Mouse (Mus musculus) limb, embryonic 14.5 days (tissue): ENCODE results near the gene Slc22a14. TPM values are rescaled to one million over a fixed set of nuclear protein-coding genes. Genes with fewer than 3 reads are reported as not detected.

Experiments used
- ATAC-seq: fragments of 200-750 bp; cut with Nextera tagmentation; 2 replicates; pipeline ENCODE4 v1.8.0; 2017; ENCODE audit warnings: low read depth, moderate number of reproducible peaks, moderate TSS enrichment; ENCODE audit not compliant: low FRiP score
- DNase-seq: peaks from one replicate; pipeline ENCODE4 v3.0.0-alpha.2; 2015; ENCODE audit warnings: low spot score
- H3K27ac ChIP-seq: fragments of 300-500 bp; sonication (generic); replicated peaks from 2 replicates; pipeline ENCODE4 v1.5.1; 2014; ENCODE audit warnings: low read depth, mild to moderate bottlenecking, low read length, moderate library complexity, mixed read lengths
- H3K27me3 ChIP-seq: fragments of 300-500 bp; sonication (generic); 2 replicates; pipeline ENCODE4 v1.6.1; 2014; ENCODE audit warnings: low read length, mixed read lengths; ENCODE audit not compliant: control insufficient read depth, insufficient read depth
- H3K36me3 ChIP-seq: fragments of 300-500 bp; sonication (generic); 2 replicates; pipeline ENCODE4 v1.6.1; 2014; ENCODE audit warnings: mild to moderate bottlenecking, low read length, moderate library complexity, mixed read lengths; ENCODE audit not compliant: control insufficient read depth, insufficient read depth
- H3K4me1 ChIP-seq: fragments of 300-500 bp; sonication (generic); 2 replicates; pipeline ENCODE4 v1.6.1; 2014; ENCODE audit warnings: antibody characterized with exemption, low read length, mixed read lengths; ENCODE audit not compliant: control insufficient read depth, insufficient read depth
- H3K4me2 ChIP-seq: fragments of 300-500 bp; sonication (generic); replicated peaks from 2 replicates; pipeline ENCODE4 v1.6.1; 2014; ENCODE audit warnings: low read depth, mild to moderate bottlenecking, low read length, moderate library complexity; ENCODE audit not compliant: severe bottlenecking
- H3K4me3 ChIP-seq: fragments of 300-500 bp; sonication (generic); replicated peaks from 2 replicates; pipeline ENCODE4 v1.5.1; 2014; ENCODE audit warnings: low read length
- H3K9ac ChIP-seq: fragments of 300-500 bp; sonication (generic); 2 replicates; pipeline ENCODE4 v1.6.1; 2014; ENCODE audit warnings: mild to moderate bottlenecking, low read depth, low read length, moderate library complexity; ENCODE audit not compliant: severe bottlenecking
- H3K9me3 ChIP-seq: fragments of 300-500 bp; sonication (generic); 2 replicates; pipeline ENCODE4 v1.6.1; 2016; ENCODE audit warnings: low read length; ENCODE audit not compliant: control insufficient read depth
- POLR2A ChIP-seq: fragments of 200-500 bp; IDR thresholded peaks from 2 replicates; pipeline ENCODE4 v1.8.0; 2012; ENCODE audit warnings: inconsistent platforms, mild to moderate bottlenecking, moderate library complexity, borderline replicate concordance; ENCODE audit not compliant: insufficient read depth, insufficient read length; ENCODE audit errors: extremely low read depth
- WGBS: fragments of 180-500 bp; shearing (Covaris S2); extraction: QIAGEN DNeasy Blood & Tissue Kit; methylation state at CpG from one replicate; pipeline ENCODE4 v1.1.7; 2014; 5-methylcytosine and 5-hydroxymethylcytosine counted together
- polyA plus RNA-seq, 2 experiments: library from polyadenylated mRNA; depleted of rRNA in 1 of 2; stranded (reverse) in 1 of 2; unstranded in 1 of 2; fragments of >200 nt; fragmentation: Nextera tagmentation in 1 of 2; extraction: Ambion mirVana in 1 of 2; gene quantifications; 2 replicates each; pipeline versions ENCODE4 v1.2.1 to v1.2.3; 2012 to 2014

The Slc22a14 gene
- polyA plus RNA-seq, 2 experiments = 0.17 to 0.19 TPM

- peaks cover 24% of the 10 kb centered on the region for H3K36me3 ChIP-seq
- H3K9me3 ChIP-seq = no peaks in the 10 kb centered on the region
- peaks cover 20% of the 10 kb centered on the region for H3K4me1 ChIP-seq
- peak within 1 kb of the TSS; percentile 75 for H3K4me2 ChIP-seq
- no peaks in the 10 kb centered on the region for H3K27me3 ChIP-seq
- peak within 1 kb of the TSS; percentile 82 for H3K27ac ChIP-seq
- H3K9ac ChIP-seq = peak within 1 kb of the TSS; percentile 73
- no peak for TF ChIP-seq POLR2A
- DNase-seq (peak; percentile 52), ATAC-seq (no peak)
- H3K4me3 ChIP-seq = peak within 1 kb of the TSS; percentile 68
- WGBS = under 1% methylated on average over 37 of the region's 43 CpGs
These were observed 25.7 kb downstream of the Slc22a14 start, which contains the start of gene Acaa1a for GRCm38 (mm10) chr9:119339558-119340211. Acaa1a (plus strand) TSS chr9:119339676.

- H3K27ac ChIP-seq = no peak overlapping the region
- DNase-seq (no peak), ATAC-seq (no peak)
- H3K4me3 ChIP-seq = peak overlapping the region; percentile 68
- peak overlapping the region; percentile 73 for H3K9ac ChIP-seq
- 48% methylated on average over 7 of the region's 7 CpGs for WGBS
- H3K36me3 ChIP-seq = peaks cover 20% of the 10 kb centered on the region
- TF ChIP-seq POLR2A = no peak
- H3K4me2 ChIP-seq = peak overlapping the region; percentile 75
- no peaks in the 10 kb centered on the region for H3K9me3 ChIP-seq
- peaks cover 20% of the 10 kb centered on the region for H3K4me1 ChIP-seq
- H3K27me3 ChIP-seq = no peaks in the 10 kb centered on the region
These were observed 26.2 kb downstream of the Slc22a14 start for GRCm38 (mm10) chr9:119339106-119339505.

- ATAC-seq = no peak
- Histone ChIP-seq H3K9me3 (no peaks in the 10 kb centered on the region), H3K4me1 (peaks cover 20% of the 10 kb centered on the region), H3K9ac (no peak overlapping the region), H3K36me3 (peaks cover 13% of the 10 kb centered on the region), H3K27me3 (no peaks in the 10 kb centered on the region), H3K4me3 (no peak overlapping the region), H3K4me2 (no peak overlapping the region), H3K27ac (no peak overlapping the region)
- TF ChIP-seq POLR2A = no peak
- WGBS = 96% methylated on average over 3 of the region's 3 CpGs
- no peak for DNase-seq
These were observed 27.0 kb downstream of the Slc22a14 start for GRCm38 (mm10) chr9:119338350-119338749.

GRCm38 (mm10) chr9:119337842-119338241, 27.5 kb downstream of the Slc22a14 start:
- ATAC-seq = no peak
- H3K9me3 ChIP-seq = no peaks in the 10 kb centered on the region
- no peak for DNase-seq
- no peak for TF ChIP-seq POLR2A
- peaks cover 9% of the 10 kb centered on the region for H3K36me3 ChIP-seq
- no peak overlapping the region for H3K4me2 ChIP-seq
- peaks cover 20% of the 10 kb centered on the region for H3K4me1 ChIP-seq
- no peak overlapping the region for H3K27ac ChIP-seq
- H3K4me3 ChIP-seq = no peak overlapping the region
- no peak overlapping the region for H3K9ac ChIP-seq
- 86% methylated on average over 14 of the region's 14 CpGs for WGBS
- H3K27me3 ChIP-seq = no peaks in the 10 kb centered on the region

- no peak overlapping the region for H3K4me3 ChIP-seq
- H3K36me3 ChIP-seq = peaks cover 9% of the 10 kb centered on the region
- H3K4me2 ChIP-seq = no peak overlapping the region
- WGBS = 70% methylated on average over 4 of the region's 4 CpGs
- H3K9me3 ChIP-seq = no peaks in the 10 kb centered on the region
- DNase-seq (no peak), ATAC-seq (no peak)
- H3K9ac ChIP-seq = no peak overlapping the region
- peaks cover 10% of the 10 kb centered on the region for H3K4me1 ChIP-seq
- no peak overlapping the region for H3K27ac ChIP-seq
- no peak for TF ChIP-seq POLR2A
- no peaks in the 10 kb centered on the region for H3K27me3 ChIP-seq
These were observed 29.8 kb downstream of the Slc22a14 start for GRCm38 (mm10) chr9:119335571-119335970.

GRCm38 (mm10) chr9:119334834-119335233, 30.5 kb downstream of the Slc22a14 start:
- 74% methylated on average over 2 of the region's 2 CpGs for WGBS
- H3K27ac ChIP-seq = no peak overlapping the region

More at GRCm38 (mm10) chr9:119334834-119335233, 30.5 kb downstream of the Slc22a14 start:
- TF ChIP-seq POLR2A = no peak
- H3K4me3 ChIP-seq = no peak overlapping the region
- H3K36me3 ChIP-seq = peaks cover 9% of the 10 kb centered on the region
- H3K9me3 ChIP-seq = no peaks in the 10 kb centered on the region
- ATAC-seq = no peak
- H3K4me1 ChIP-seq = 0 out of 2 replicates have a peak, but pooled peaks cover 3% of the 10 kb centered on the region
- no peak for DNase-seq
- no peaks in the 10 kb centered on the region for H3K27me3 ChIP-seq
- H3K9ac ChIP-seq = no peak overlapping the region
- no peak overlapping the region for H3K4me2 ChIP-seq
